Comparison of ENCODE assay signal across 19 mouse cellular contexts in genomic region chr16:22552351-22552750, GRCm38 (mm10).
A peak's percentile ranks its signal among the peaks of the same experiment; 100 is the strongest.
DNase-seq lines count a peak whose midpoint lies in the region; ATAC-seq and TF ChIP-seq lines count a peak whose summit lies in the region.
"Had no signal": no experiment of that assay in that cellular context is flagged by ENCODE, and none has a peak within 500 bp of the region (broad histone marks: within the 10 kb centered on the region; RNA-seq: fewer than 3 reads in every experiment).

No protein-coding gene starts in this region.

- no peak for ATAC-seq in intestine, postnatal 0 days
- no peak for ATAC-seq in intestine, embryonic 15.5 days
- ATAC-seq: forebrain, embryonic 16.5 days had no signal

- peaks cover 57% of the 10 kb centered on the region for H3K4me1 ChIP-seq in heart, embryonic 10.5 days
- H3K4me1 ChIP-seq in intestine, postnatal 0 days (replicated peaks; ENCODE audit: control insufficient read depth, insufficient read depth, low read length) = no peaks in the 10 kb centered on the region
- peaks cover 24% of the 10 kb centered on the region for H3K4me1 ChIP-seq in intestine, embryonic 15.5 days (replicated peaks)

- intact Hi-C loops in heart, postnatal 14 days (cut with DNase I) = loop anchor here (5.0 kb wide), 1 partner anchor 65 kb away; no protein-coding TSS in a partner anchor
- intact Hi-C loops in left cerebral cortex, adult 2 months (cut with DNase I) = no loop called here

- 30% methylated on average over 9 of the region's 9 CpGs for WGBS in heart, embryonic 10.5 days
- WGBS in intestine, postnatal 0 days = 69% methylated on average over 9 of the region's 9 CpGs
- 67% methylated on average over 9 of the region's 9 CpGs for WGBS in intestine, embryonic 15.5 days

- H3K9me3 ChIP-seq in heart, embryonic 10.5 days = no peaks in the 10 kb centered on the region
- no peaks in the 10 kb centered on the region for H3K9me3 ChIP-seq in intestine, postnatal 0 days (ENCODE audit: control insufficient read depth)
- no peaks in the 10 kb centered on the region for H3K9me3 ChIP-seq in intestine, embryonic 15.5 days
- H3K9me3 ChIP-seq: embryonic facial prominence, embryonic 15.5 days; hindbrain, embryonic 10.5 days had no signal

- H3K36me3 ChIP-seq in heart, embryonic 10.5 days = no peaks in the 10 kb centered on the region
- 0 out of 2 replicates have a peak, but pooled peaks cover 6% of the 10 kb centered on the region for H3K36me3 ChIP-seq in intestine, postnatal 0 days (ENCODE audit: control insufficient read depth, insufficient read depth)
- H3K36me3 ChIP-seq in intestine, embryonic 15.5 days = no peaks in the 10 kb centered on the region
- H3K36me3 ChIP-seq: embryonic facial prominence, embryonic 15.5 days; hindbrain, embryonic 10.5 days had no signal

- H3K27ac ChIP-seq in heart, embryonic 10.5 days = peak overlapping the region; percentile 36; the same call in 1 of the 2 replicates
- H3K27ac ChIP-seq in intestine, postnatal 0 days (ENCODE audit: low read depth, low read length) = no peak overlapping the region
- H3K27ac ChIP-seq in intestine, embryonic 15.5 days = no peak overlapping the region
- no peak overlapping the region for H3K27ac ChIP-seq in left cerebral cortex, adult 2 months
- H3K27ac ChIP-seq: embryonic facial prominence, embryonic 15.5 days; hindbrain, embryonic 10.5 days; liver, embryonic 14.5 days had no signal

- no peak overlapping the region for H3K4me3 ChIP-seq in heart, embryonic 10.5 days
- no peak overlapping the region for H3K4me3 ChIP-seq in intestine, postnatal 0 days (ENCODE audit: low read depth, low read length)
- H3K4me3 ChIP-seq in intestine, embryonic 15.5 days (replicated peaks) = no peak overlapping the region
- no peak overlapping the region for H3K4me3 ChIP-seq in left cerebral cortex, adult 2 months
- H3K4me3 ChIP-seq: embryonic facial prominence, embryonic 15.5 days; hindbrain, embryonic 10.5 days had no signal

- no peak for DNase-seq in heart, embryonic 10.5 days (ENCODE audit: low spot score)
- no peak for DNase-seq in heart, postnatal 14 days
- no peak for DNase-seq in left cerebral cortex, adult 2 months (ENCODE audit: extremely low spot score in 1 of 2, low spot score in 2 of 2)
- DNase-seq in left cerebral cortex, adult 18-20 months (ENCODE audit: low spot score in 2 of 2) = no peak
- peak; percentile 32 for DNase-seq in brain, adult 2 months (ENCODE audit: low read depth, low spot score)
- DNase-seq: adrenal gland, postnatal 25 days; cerebellum, adult 11-12 months; cerebellum, postnatal 14 days; kidney, adult 9 months; lung, postnatal 14 days; retina, postnatal 1 day; right cerebral cortex, postnatal 4 days had no signal

- TF ChIP-seq CTCF in intestine, postnatal 0 days (IDR thresholded peaks at IDR 0.05; ENCODE audit: low read depth) = peak; percentile 16; the same call in 1 of the 2 replicates
- peak; percentile 26 for TF ChIP-seq CTCF in left cerebral cortex, adult 2 months (IDR thresholded peaks at IDR 0.05)

- H3K9ac ChIP-seq in intestine, postnatal 0 days (ENCODE audit: low read depth, low read length) = no peak overlapping the region
- no peak overlapping the region for H3K9ac ChIP-seq in intestine, embryonic 15.5 days
- H3K9ac ChIP-seq: embryonic facial prominence, embryonic 15.5 days; liver, embryonic 14.5 days had no signal

- no peaks in the 10 kb centered on the region for H3K27me3 ChIP-seq in heart, embryonic 10.5 days (ENCODE audit: insufficient read depth, poor library complexity, severe bottlenecking)
- H3K27me3 ChIP-seq in intestine, postnatal 0 days (replicated peaks; ENCODE audit: control insufficient read depth, insufficient read depth, low read length) = no peaks in the 10 kb centered on the region
- no peaks in the 10 kb centered on the region for H3K27me3 ChIP-seq in intestine, embryonic 15.5 days (replicated peaks)
- H3K27me3 ChIP-seq: CH12.LX; embryonic facial prominence, embryonic 15.5 days had no signal

- H3K4me2 ChIP-seq in intestine, postnatal 0 days (replicated peaks; ENCODE audit: low read depth) = no peak overlapping the region
- no peak overlapping the region for H3K4me2 ChIP-seq in intestine, embryonic 15.5 days (replicated peaks)
- H3K4me2 ChIP-seq: embryonic facial prominence, embryonic 15.5 days had no signal
